Mouse (Mus musculus) thymus, postnatal 25 days (tissue): ENCODE results near the gene Ifna6.
"Not testable (repeated sequence)": the region's sequence is repeated elsewhere in the genome, so short reads cannot be mapped to it uniquely, and the experiment has no call there.

ENCODE experiments used
- DNase-seq: peaks from one replicate; pipeline ENCODE4 v3.0.0; 2022

Gene Ifna6

GRCm38 (mm10) chr4:88827116-88827515, at the start of gene Ifna6:
Gene Ifna6, plus strand, starts transcription at chr4:88827416.
- not testable (repeated sequence) for DNase-seq

- not testable (repeated sequence) for DNase-seq
Observed at GRCm38 (mm10) chr4:88779550-88779949, 47.7 kb upstream of the Ifna6 start, which contains the start of gene Gm13272. Gene Gm13272, plus strand, starts transcription at chr4:88779850.

DNA sequence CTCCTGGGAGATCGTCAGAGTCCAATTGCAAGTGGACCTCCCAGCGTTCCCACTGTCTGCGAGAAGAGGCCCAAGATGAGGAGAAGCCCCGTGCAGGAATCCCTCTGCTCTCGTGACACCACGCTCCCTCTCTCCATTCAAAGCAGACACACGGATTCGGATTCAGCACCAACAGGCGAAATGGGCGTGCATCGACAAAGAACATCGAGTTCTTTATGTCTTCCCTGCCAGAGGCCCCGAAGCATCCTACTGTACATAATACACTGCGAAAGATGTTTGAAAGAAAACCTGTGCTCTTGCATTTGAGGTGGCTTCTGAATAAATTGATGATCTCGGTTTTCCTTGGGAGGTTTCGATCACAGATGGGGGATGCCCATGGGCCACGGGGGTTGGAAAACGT, 46.9 kb upstream of the Ifna6 start:
- not testable (repeated sequence) for DNase-seq

DNA sequence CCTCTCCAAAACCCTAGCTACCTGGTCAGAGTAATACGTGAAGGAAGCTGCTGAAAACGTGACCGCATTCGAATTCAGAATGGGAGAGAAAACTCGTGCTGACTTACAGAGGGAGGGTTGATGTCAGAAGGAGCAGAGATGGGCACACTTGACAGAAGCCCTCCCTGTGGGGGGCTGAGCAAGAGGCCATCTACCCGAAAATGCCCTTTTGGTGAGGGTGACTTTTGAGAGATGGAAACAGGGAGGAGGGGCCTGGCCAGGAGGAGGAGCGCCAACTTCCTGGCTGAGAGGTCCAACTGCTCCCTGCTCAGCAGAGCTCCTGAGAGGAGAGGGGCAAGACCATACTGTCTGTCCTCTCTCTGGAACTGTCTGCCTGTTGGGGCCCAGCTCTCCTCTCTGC, 45.4 kb upstream of the Ifna6 start, which contains the start of gene Ifnz:
Ifnz (plus strand) TSS at position 301 of the 400 bp plus-strand sequence.
- DNase-seq = not testable (repeated sequence)

DNA sequence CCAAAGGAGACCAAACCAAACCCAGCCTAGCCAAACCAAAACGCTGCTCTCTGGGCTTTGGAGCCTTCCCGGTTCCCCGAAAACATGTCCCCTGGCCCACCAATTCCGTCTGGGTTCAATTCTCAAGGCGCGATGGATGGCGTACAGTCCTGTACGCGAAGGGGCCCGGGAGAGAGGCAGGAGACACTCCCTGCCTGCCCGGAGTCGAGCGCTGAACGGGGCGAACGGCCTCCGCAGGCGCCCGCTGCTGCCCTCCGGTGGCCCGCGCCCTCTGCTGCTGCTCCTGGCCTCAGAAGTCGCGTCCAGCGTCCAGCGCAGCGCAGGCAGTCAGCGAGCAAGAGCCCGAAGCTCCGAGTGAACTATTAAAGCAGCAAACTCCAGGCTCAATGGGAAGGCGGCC, 44.9 kb upstream of the Ifna6 start:
- DNase-seq = not testable (repeated sequence)

- DNase-seq = not testable (repeated sequence)
Observed at GRCm38 (mm10) chr4:88785409-88785808, 41.8 kb upstream of the Ifna6 start, which contains the start of gene Gm13276. Gene Gm13276, plus strand, starts transcription at chr4:88785709.

GRCm38 (mm10) chr4:88788402-88788801, 38.8 kb upstream of the Ifna6 start, which contains the start of gene Gm13277:
Gene Gm13277, plus strand, starts transcription at chr4:88788632.
- DNase-seq = peak; percentile 75

- not testable (repeated sequence) for DNase-seq
Observed at GRCm38 (mm10) chr4:88791250-88791649, 36.0 kb upstream of the Ifna6 start, which contains the start of gene Gm13278. Gene Gm13278, plus strand, starts transcription at chr4:88791550.

- DNase-seq = peak; percentile 80
Observed at GRCm38 (mm10) chr4:88793936-88794675, 33.1 kb upstream of the Ifna6 start, which contains the start of gene Gm13275. Gene Gm13275, plus strand, starts transcription at chr4:88794487.

DNA sequence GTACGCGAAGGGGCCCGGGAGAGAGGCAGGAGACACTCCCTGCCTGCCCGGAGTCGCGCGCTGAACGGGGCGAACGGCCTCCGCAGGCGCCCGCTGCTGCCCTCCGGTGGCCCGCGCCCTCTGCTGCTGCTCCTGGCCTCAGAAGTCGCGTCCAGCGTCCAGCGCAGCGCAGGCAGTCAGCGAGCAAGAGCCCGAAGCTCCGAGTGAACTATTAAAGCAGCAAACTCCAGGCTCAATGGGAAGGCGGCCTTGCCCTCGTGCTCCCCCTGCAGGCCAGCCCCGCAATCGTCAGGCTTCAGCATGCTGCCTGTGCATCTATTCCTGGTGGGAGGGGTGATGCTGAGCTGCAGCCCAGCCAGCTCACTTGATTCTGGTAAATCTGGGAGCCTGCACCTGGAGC, 30.1 kb upstream of the Ifna6 start, which contains the start of gene Gm13279:
Gm13279 (plus strand) TSS at position 301 of the 400 bp plus-strand sequence.
- not testable (repeated sequence) for DNase-seq

GRCm38 (mm10) chr4:88799365-88799764, 27.9 kb upstream of the Ifna6 start, which contains the start of gene Gm13285:
Gene Gm13285, plus strand, starts transcription at chr4:88799665.
- DNase-seq = not testable (repeated sequence)

- not testable (repeated sequence) for DNase-seq
Observed at GRCm38 (mm10) chr4:88802954-88803353, 24.3 kb upstream of the Ifna6 start, which contains the start of gene Gm13287. Gene Gm13287, plus strand, starts transcription at chr4:88803254.

DNA sequence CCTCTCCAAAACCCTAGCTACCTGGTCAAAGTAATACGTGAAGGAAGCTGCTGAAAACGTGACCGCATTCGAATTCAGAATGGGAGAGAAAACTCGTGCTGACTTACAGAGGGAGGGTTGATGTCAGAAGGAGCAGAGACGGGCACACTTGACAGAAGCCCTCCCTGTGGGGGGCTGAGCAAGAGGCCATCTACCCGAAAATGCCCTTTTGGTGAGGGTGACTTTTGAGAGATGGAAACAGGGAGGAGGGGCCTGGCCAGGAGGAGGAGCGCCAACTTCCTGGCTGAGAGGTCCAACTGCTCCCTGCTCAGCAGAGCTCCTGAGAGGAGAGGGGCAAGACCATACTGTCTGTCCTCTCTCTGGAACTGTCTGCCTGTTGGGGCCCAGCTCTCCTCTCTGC, 22.0 kb upstream of the Ifna6 start, which contains the start of gene Gm13288:
Gm13288 (plus strand) TSS at position 301 of the 400 bp plus-strand sequence.
- DNase-seq = not testable (repeated sequence)

GRCm38 (mm10) chr4:88805761-88806160, 21.5 kb upstream of the Ifna6 start:
- not testable (repeated sequence) for DNase-seq

- no peak for DNase-seq
Observed at GRCm38 (mm10) chr4:88815928-88816327, 11.3 kb upstream of the Ifna6 start, which contains the start of gene Ifna7. Gene Ifna7, plus strand, starts transcription at chr4:88816228.

- DNase-seq = no peak
Observed at GRCm38 (mm10) chr4:88819659-88820058, 7.6 kb upstream of the Ifna6 start, which contains the start of gene Ifna11. Gene Ifna11, plus strand, starts transcription at chr4:88819959.

GRCm38 (mm10) chr4:88822995-88823394, 4.2 kb upstream of the Ifna6 start:
- DNase-seq = peak; percentile 25

DNA sequence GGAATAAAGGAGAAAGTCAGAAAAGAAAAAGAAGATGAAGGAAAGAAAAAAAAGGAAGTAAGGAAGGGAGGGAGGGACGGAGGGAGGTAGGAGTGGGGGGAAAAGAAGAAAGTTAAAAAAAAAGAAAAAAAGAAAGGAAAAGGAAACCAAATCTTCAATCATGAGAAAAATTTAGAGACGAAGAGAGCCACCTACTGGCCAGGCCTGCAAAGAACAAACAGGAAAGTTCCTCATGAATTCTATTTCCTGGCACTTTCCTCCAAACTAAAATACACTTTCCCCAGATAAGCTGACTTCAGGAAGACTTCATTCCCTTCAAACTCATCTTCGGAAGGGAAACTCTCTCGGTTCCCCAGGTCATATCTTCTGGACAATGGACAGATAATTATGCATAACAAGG, 3.3 kb downstream of the Ifna6 start:
- DNase-seq = peak; percentile 54

DNA sequence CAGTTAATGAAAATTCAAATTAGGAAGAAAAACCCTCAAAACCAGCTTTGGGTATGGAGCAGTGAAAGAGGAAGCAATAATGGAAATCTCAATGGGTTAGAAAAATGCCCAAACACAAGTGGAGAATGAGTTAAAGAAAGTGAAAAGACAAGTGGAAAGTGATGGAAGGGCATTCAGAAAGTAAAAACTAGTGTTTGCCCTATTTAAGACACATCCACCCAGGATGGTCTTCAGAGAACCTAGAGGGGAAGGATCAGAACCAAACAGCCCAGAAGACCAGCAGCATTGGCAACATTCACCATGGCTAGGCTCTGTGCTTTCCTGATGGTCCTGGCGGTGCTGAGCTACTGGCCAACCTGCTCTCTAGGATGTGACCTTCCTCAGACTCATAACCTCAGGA, 8.0 kb downstream of the Ifna6 start, which contains the start of gene Ifna5:
Ifna5 (plus strand) TSS at position 301 of the 400 bp plus-strand sequence.
- DNase-seq = not testable (repeated sequence)

GRCm38 (mm10) chr4:88838828-88839227, 11.6 kb downstream of the Ifna6 start:
- DNase-seq = peak; percentile 9

GRCm38 (mm10) chr4:88840058-88840457, 12.8 kb downstream of the Ifna6 start:
- DNase-seq = no peak

DNA sequence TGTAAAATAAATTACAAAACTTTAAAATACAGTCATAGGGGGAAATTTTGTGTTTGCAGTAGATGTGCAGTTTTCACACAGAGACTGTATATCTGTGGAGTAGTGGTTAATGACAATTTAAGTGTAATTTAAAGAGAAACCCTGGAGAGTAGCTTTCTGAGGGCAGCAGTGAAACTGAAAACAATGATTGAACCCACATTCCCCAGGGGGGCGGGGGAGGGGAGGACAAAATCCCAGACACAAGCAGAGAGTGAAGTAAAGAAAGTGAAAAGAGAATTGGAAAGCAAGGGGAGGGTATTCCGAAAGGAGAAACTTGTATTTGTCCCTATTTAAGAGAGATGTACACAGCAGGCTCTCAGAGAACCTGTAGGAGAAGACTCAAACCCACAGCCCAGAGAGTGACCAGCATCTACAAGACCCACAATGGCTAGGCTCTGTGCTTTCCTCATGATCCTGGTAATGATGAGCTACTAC, 14.3 kb downstream of the Ifna6 start, which contains the start of gene Ifna4:
Ifna4 (plus strand) TSS at position 424 of the 474 bp plus-strand sequence.
- DNase-seq = no peak

- no peak for DNase-seq
Observed at GRCm38 (mm10) chr4:88845334-88845733, 18.1 kb downstream of the Ifna6 start.
